Mouse (Mus musculus): ENCODE results near the gene Csmd2.

GRCm38 (mm10) chr4:128398948-128399347, 411.3 kb downstream of the Csmd2 start:
- TF ChIP-seq POLR2A (IDR thresholded peaks at IDR 0.05; ENCODE audit: borderline replicate concordance, control insufficient read depth, low read depth, low read length) (no peak), CTCF (IDR thresholded peaks at IDR 0.05; ENCODE audit: control insufficient read depth, insufficient read depth, low read length) (no peak)
